Comparison of ENCODE assay signal across 8 mouse cellular contexts in genomic region chr5:71095180-71095579, GRCm38 (mm10). TPM values are rescaled to one million over a fixed set of nuclear protein-coding genes. Genes with fewer than 3 reads are reported as not detected.
DNase-seq lines count a peak whose midpoint lies in the region; ATAC-seq and TF ChIP-seq lines count a peak whose summit lies in the region.

No protein-coding gene starts in this region.

- no peaks in the 10 kb centered on the region for H3K27me3 ChIP-seq in forebrain, embryonic 14.5 days (replicated peaks; ENCODE audit: control insufficient read depth, insufficient read depth, low read length)
- peaks cover 28% of the 10 kb centered on the region for H3K27me3 ChIP-seq in midbrain, embryonic 10.5 days (ENCODE audit: low read depth, poor library complexity, severe bottlenecking)

- H3K36me3 ChIP-seq in ES-E14 (ENCODE audit: control insufficient read depth, insufficient read depth, low read length, poor library complexity, severe bottlenecking) = no peaks in the 10 kb centered on the region
- no peaks in the 10 kb centered on the region for H3K36me3 ChIP-seq in forebrain, embryonic 14.5 days (ENCODE audit: control insufficient read depth, insufficient read depth, low read length)
- H3K36me3 ChIP-seq in midbrain, embryonic 10.5 days = no peaks in the 10 kb centered on the region

- H3K9ac ChIP-seq in ES-E14 (ENCODE audit: insufficient read depth, low read depth, low read length, poor library complexity, severe bottlenecking) = no peak overlapping the region
- peak overlapping the region; percentile 92 for H3K9ac ChIP-seq in forebrain, embryonic 14.5 days (ENCODE audit: low read length)

- peak; percentile 4 to 35 for DNase-seq in cerebellum, adult 18-20 months
- no peak for DNase-seq in cerebellum, adult 11 months
- DNase-seq in ES-E14 (ENCODE audit: low read depth, low spot score) = no peak
- peak; percentile 81 for DNase-seq in forebrain, embryonic 14.5 days (ENCODE audit: low spot score)
- peak; percentile 22 to 47 for DNase-seq in kidney, postnatal 4 days
- peak; percentile 55 for DNase-seq in midbrain, embryonic 10.5 days (ENCODE audit: low spot score)
- DNase-seq in telencephalon, adult 2 months (ENCODE audit: low read depth, low spot score) = peak; percentile 52

- H3K4me3 ChIP-seq in ES-E14 (ENCODE audit: insufficient read depth in 1 of 2, low read depth in 1 of 2, low read length in 2 of 2, poor library complexity in 1 of 2, severe bottlenecking in 1 of 2) = peak overlapping the region; percentile 33 to 73; a peak in 1 of 4 replicates
- peak overlapping the region; percentile 77 for H3K4me3 ChIP-seq in forebrain, embryonic 14.5 days (ENCODE audit: low read depth, low read length)
- peak overlapping the region; percentile 81 for H3K4me3 ChIP-seq in midbrain, embryonic 10.5 days

- H3K9me3 ChIP-seq in ES-E14 (ENCODE audit: control insufficient read depth, insufficient read depth, low read depth, low read length) = no peaks in the 10 kb centered on the region
- no peaks in the 10 kb centered on the region for H3K9me3 ChIP-seq in forebrain, embryonic 14.5 days (replicated peaks; ENCODE audit: control insufficient read depth, low read length)
- no peaks in the 10 kb centered on the region for H3K9me3 ChIP-seq in midbrain, embryonic 10.5 days (replicated peaks)

- in situ Hi-C loops in ES-E14 (cut with MboI; ENCODE audit: low sequenced_read_pairs in 2 of 2, unreplicated experiment in 2 of 2) = no loop called here

- WGBS in forebrain, embryonic 14.5 days = under 1% methylated on average over 19 of the region's 19 CpGs
- under 1% methylated on average over 19 of the region's 19 CpGs for WGBS in midbrain, embryonic 10.5 days

- peak; percentile 60 for ATAC-seq in forebrain, embryonic 14.5 days
- no peak for ATAC-seq in megakaryocyte progenitor cell, adult 5-6 weeks (replicated peaks; ENCODE audit: poor library complexity)

- H3K4me1 ChIP-seq in ES-E14 (ENCODE audit: control insufficient read depth in 2 of 2, insufficient read depth in 2 of 2, low read length in 2 of 2, poor library complexity in 1 of 2) = no peaks in the 10 kb centered on the region
- H3K4me1 ChIP-seq in forebrain, embryonic 14.5 days (ENCODE audit: control insufficient read depth, insufficient read depth, low read length) = peaks cover 7% of the 10 kb centered on the region; the same call in 1 of the 2 replicates
- peaks cover 19% of the 10 kb centered on the region for H3K4me1 ChIP-seq in midbrain, embryonic 10.5 days

- peak overlapping the region; percentile 74 for H3K4me2 ChIP-seq in forebrain, embryonic 14.5 days (ENCODE audit: low read length)

- H3K27ac ChIP-seq in ES-E14 (ENCODE audit: insufficient read depth, low read depth, low read length, poor library complexity, severe bottlenecking) = no peak overlapping the region
- peak overlapping the region; percentile 94 for H3K27ac ChIP-seq in forebrain, embryonic 14.5 days (ENCODE audit: low read depth, low read length)
- H3K27ac ChIP-seq in midbrain, embryonic 10.5 days (replicated peaks) = peak overlapping the region; percentile 88

TF ChIP-seq in ES-E14, 5 proteins besides CTCF, POLR2A, EP300 and RAD21:
- TF ChIP-seq ZC3H11A (IDR thresholded peaks at IDR 0.05; ENCODE audit: borderline replicate concordance, low read depth, low read length) (no peak), CHD2 (IDR thresholded peaks at IDR 0.05; ENCODE audit: low read depth, low read length) (no peak), MAFK (IDR thresholded peaks at IDR 0.05; ENCODE audit: insufficient read depth, low read depth, low read length) (no peak), HCFC1 (IDR thresholded peaks at IDR 0.05; ENCODE audit: borderline replicate concordance, insufficient read depth, low read length) (no peak), ZNF384 (IDR thresholded peaks at IDR 0.05; ENCODE audit: low read depth, low read length) (no peak)

RNA-seq across cellular contexts. Expression of gene Gabra2, which starts 0.5 kb away (rescaled TPM):
- total RNA-seq in ES-E14 (2012; rRNA removed) = 0.11 TPM in 1 of 2 replicates, not detected in the other
- 16.4 and 26.7 TPM in 2 replicates for polyA plus RNA-seq in forebrain, embryonic 14.5 days (2014; fragmentation: Nextera tagmentation; extraction: Ambion mirVana)
- 1.7 and 4.4 TPM in 2 replicates for polyA plus RNA-seq in midbrain, embryonic 10.5 days (2016; fragmentation: Nextera tagmentation; extraction: Ambion mirVana)
- not detected in 2 replicates for total RNA-seq in megakaryocyte progenitor cell, adult 5-6 weeks (2015)
- total RNA-seq in megakaryocyte progenitor cell, adult 5-6 weeks (2017) = not detected in 2 replicates

Comparison
In these comparisons a context has a peak if more than half of its experiments do, and no peak if none do; other contexts are left out.
1. DNase-seq: peak in cerebellum, adult 18-20 months (2 of 2), forebrain, embryonic 14.5 days (single experiment), kidney, postnatal 4 days (2 of 2), midbrain, embryonic 10.5 days (single experiment) and telencephalon, adult 2 months (single experiment); none in cerebellum, adult 11 months (single experiment) and ES-E14 (single experiment).
2. Peak in every context shown above with its lines, with median percentiles within 50 percentile points of each other: H3K4me3 ChIP-seq.